Mouse (Mus musculus) testis, postnatal 10 days (tissue): ENCODE data around the gene Rab35.

Experiments used
- DNase-seq: peaks from one replicate; pipeline ENCODE4 v3.0.0; 2021; ENCODE audit warnings: low spot score

Gene Rab35

GRCm38 (mm10) chr5:115631505-115632357 is at the start of gene Rab35:
Rab35 (plus strand) TSS chr5:115631908.
- DNase-seq = peak; percentile 97

GRCm38 (mm10) chr5:115585616-115586015 is 46.1 kb upstream of the Rab35 start:
- DNase-seq = no peak

GRCm38 (mm10) chr5:115586166-115586565 is 45.5 kb upstream of the Rab35 start:
- no peak for DNase-seq

GRCm38 (mm10) chr5:115586780-115587179 is 44.9 kb upstream of the Rab35 start:
- no peak for DNase-seq

- no peak for DNase-seq
Measured at GRCm38 (mm10) chr5:115591028-115591427, 40.7 kb upstream of the Rab35 start.

DNA sequence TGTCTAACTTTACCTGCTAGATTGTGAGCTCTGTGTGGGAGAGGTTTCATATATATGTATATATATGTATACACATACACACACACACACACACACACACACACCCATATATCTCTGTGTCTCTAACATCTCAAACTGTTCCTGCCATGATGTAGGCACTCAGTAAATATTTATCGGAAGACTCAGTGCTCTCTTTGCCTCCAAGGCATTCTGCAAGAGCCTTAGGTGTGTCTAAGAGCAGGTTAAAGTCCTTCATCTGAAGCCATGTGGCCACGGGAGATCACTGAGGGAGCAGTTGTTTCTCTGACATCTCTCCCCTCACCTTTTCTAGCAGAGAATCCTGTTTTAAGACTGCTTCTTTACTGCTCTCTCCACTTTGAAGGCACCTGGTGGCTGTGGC is 40.2 kb upstream of the Rab35 start:
- DNase-seq = no peak

DNA sequence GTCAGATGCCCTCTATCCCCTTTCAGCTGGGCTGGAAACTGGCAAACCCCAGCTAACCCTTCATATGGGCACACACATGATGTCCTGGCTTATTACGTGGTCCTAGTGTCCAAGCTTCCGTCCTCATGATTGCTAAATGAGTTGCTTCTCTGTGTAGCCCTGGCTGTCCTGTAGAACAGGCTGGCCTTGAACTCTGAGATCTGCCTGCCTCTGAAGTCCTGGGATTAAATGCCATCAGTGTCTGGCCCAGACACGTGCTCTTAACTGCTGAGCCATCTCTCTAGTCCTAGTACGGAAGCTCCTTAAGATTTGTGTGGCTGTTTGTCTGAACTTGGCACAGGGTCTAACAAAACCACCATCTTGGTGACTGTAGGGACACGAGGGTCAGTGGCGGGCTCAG is 28.1 kb upstream of the Rab35 start:
- no peak for DNase-seq

DNA sequence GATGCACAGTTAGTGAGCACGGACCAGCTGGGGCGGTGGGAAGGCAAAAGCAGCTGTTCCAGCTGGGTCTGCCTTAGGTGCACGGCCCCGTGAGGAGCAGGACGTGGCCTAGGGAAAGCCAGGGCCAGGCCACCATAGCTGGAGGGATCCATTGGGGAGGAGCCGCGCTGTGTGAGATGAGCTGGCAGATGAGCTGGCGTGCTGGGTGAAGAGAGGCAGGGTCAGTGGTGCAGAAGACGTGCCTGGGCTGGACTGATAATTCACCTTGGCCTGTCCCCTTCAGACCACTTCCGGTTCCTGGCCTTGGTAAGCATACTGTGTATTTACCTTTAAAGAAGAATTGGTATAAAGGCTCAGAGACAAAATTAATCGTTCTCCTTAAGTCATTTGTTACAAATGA is 20.1 kb upstream of the Rab35 start:
- no peak for DNase-seq

DNA sequence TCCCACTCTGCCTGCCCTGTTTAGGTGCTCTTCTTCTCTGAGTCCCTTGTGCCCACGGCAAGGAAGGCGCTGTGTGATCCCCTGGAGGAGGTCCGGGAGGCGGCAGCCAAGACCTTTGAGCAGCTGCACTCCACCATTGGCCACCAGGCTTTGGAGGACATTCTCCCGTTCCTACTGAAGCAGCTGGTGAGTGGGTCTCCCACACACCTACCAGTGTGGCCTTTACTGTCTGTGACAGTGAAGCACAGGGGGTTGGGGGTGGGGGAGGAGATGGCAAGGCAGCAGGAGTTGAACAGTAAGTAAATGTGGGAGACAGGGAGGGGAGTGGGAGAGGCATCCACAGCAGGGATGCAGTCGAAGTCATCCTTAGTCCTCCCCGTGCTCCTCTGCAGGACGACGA is 18.4 kb upstream of the Rab35 start:
- no peak for DNase-seq

DNA sequence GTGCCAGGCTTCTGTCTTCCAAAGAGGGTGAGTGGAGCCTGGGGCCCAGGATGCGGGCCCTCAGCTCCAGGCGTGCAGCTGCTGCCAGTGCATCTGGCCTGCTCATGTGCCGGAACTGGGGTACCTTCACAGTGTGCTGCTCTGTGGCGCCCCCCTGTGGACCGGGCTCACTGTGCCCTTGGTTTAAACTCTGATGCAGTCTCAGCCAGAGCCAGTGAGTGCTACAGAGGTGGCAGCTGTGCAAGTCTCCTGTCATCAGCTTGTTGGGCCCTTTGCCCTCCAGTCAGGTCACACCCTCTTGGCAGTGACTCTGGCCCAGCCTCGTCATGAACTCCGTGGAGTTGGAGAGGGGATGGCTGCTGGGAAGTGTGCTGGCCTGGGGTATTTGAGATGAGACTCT is 16.8 kb upstream of the Rab35 start:
- peak; percentile 84 for DNase-seq

DNA sequence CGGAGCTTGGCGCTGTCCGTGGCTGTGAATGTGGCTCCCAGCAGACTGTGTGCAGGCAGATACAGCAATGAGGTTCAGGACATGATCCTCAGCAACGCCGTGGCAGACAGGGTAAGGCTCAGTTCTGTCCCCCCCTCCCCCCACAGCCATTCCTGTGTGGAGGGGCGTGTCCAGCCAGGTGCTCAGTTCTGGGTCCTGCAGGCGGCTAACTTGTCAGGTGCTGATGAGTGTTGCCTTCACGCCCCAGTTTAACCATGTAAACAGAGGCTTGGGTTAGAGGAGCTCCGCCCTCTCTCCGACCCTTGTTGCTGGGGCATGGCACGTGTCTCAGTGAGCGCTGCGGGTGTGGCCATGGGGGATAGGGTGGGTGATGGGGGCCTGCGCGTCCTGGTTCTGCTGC is 12.0 kb upstream of the Rab35 start:
- DNase-seq = no peak

DNA sequence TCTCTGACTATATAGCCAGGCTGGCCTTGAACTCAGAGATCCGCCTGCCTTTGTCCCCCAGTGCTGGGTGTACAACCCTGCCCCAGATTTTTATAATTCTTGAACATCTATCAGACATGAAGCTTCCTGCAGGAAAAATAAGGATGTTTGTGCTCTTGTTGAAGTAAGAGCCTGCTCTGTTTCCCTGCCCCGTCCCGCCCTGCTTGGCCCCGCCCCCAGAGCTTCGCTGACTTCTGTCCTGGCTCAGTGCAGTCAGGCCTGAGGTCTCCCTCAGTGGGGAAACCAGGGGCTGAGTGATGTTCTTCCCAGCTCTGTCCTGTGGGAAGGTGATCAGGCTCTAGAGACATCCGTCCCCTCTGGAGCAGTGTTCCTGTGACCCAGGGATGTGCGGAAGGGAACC is 9.0 kb upstream of the Rab35 start:
- DNase-seq = no peak

GRCm38 (mm10) chr5:115623694-115624440 is 7.8 kb upstream of the Rab35 start:
- no peak for DNase-seq

DNA sequence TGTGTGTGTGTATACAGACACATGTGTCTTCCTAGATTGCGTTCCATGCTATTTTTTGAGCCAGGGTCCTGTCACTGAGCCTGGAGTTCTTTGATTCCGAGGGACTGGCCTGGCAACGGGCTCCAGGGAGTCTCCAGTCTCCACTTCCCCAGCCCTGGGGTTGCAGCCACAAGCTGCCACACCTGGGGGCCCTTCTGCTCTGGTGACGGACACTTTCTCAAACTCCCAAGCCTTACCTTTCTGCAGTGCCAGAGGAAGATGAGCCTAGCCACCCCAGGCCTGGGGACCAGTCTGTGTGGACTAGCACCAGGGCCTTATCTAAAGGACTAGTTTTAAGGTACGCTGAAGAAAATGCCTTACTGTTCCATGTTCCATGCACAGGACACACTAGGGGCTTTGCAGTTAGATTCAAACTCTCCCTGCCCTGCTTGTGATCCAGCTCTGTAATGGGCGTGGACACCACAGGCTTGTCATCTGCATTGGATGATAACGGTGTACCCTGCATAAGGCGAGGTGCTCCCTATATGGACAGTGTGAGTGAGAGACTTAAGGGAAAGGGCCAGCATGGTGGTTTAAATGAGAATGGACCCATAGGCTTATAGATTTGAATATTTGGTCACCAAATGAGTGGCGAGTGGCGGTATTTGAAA is 5.3 kb upstream of the Rab35 start:
- no peak for DNase-seq

DNA sequence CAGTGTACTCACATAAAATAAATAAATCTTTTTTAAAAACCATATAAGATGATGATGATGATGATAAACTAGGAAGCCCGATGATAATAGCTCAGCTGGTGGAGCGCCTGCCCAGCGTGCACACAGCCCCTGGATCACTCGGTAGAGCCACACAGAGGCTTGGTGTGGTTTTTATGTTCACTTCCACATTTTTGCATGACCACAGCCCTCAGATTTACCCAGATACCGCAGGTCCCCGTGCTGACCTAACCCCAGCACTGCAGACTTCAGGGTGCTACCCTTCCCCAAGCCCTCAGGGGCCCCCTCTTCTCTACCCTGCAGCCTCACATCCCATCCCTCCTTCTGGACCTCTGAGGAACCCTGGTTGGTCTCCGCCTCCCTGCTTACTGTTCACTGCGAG is 3.6 kb upstream of the Rab35 start:
- DNase-seq = no peak

DNA sequence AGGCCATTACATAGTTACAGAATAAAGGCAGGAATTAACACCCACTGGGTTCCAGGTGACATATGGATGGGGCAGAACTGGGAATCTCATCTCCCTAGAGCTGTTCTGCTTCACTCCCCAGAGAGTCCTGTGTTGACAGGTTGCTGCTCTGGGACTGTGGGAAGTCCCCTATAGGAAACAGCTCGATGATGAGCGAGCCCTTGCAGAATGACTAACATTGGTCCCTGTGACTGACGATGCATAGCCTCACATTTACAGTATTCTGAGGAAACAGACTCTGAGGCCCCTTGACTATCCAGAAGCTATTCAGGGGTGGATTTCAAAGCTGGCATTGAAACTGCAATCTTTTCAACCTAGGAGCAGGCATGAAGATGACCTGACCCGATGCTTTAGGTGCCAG is 2.0 kb upstream of the Rab35 start:
- no peak for DNase-seq

DNA sequence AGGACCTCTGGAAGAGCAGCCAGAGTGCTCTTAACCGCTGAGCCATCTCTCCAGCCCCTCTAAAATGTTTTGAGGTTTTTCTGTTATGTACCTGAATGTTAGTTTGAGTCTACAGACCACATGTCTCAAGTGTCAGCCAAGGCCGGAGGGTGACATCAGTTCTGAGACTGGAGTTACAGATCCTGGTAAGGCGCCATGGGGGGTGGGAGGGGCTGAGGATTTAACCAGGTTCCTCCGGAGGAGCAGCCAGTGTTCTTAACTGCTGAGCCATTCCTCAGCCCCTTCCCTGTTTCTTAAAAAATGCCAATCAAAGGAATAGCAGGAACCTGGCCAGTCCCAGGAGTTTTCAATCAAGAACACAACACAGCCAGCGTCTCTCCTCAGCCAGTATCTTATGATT is 1.4 kb upstream of the Rab35 start:
- no peak for DNase-seq

- peak; percentile 76 for DNase-seq
Measured at GRCm38 (mm10) chr5:115632358-115632714, 628 bp downstream of the Rab35 start.

GRCm38 (mm10) chr5:115633060-115633459 is 1.4 kb downstream of the Rab35 start:
- DNase-seq = no peak

DNA sequence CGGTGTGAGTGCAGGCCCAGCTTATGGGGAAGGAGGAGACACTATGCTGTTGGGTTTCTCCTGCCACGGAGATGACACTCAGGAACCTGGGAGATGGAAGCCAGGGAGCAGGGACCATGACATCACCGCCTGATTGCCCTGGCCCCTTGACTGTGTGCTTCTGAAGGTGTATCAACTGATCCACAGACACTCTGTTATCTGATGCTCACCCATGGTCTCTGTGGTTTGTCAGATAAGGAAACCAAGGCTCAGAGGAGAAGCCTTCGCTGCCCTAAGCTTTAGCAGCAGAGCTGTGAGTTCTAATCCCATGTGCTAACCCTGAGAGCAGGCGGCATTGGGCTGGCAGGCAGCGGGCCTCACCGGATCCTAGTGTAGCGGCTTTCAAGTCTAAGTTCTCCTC is 2.3 kb downstream of the Rab35 start:
- no peak for DNase-seq

- DNase-seq = no peak
Measured at GRCm38 (mm10) chr5:115635536-115635935, 3.8 kb downstream of the Rab35 start.

DNA sequence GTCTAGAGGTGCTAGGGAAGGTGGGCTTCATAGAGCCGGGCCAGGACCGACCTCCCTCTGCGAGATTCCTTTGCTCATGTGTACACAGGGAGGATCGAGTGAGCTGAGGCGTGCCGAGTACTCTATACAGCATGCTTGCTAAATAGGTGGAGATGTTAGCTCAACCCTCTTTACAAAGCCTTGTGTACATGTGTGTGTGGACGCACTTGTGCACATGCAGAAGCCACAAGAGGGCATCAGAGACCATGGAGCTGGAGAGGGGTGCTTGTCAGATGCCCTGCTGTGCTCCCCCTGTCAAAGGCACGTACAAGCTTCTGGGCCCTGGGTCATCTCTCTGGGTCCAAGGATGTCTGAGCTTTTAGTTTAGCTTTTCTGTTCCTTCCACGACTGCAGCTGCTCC is 12.5 kb downstream of the Rab35 start:
- no peak for DNase-seq

DNA sequence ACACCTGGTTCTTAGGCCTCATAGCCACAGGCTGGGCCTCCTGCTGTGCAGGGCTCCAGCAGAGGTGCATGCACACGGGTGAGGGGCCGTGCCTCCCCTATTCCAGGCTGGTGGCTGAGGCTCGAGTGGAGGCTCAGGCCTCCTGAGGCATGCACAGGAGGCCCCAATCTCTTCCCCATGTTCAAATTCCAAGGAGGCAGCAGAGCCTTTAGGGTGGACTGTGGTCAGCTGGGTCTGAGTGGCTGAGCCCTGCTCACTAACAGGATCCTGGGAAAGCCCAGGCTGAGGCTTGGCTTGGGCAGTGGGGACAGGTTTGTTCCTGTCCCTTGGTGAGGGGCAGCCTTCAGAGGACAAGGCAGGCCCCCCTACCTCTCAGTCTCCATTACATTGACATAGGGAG is 17.2 kb downstream of the Rab35 start:
- DNase-seq = no peak
